Mouse (Mus musculus) left cerebral cortex, postnatal 10 days (tissue): ENCODE data around the gene Ptcd3. TPM values are rescaled to one million over a fixed set of nuclear protein-coding genes. Genes with fewer than 3 reads are reported as not detected.
"Not testable (repeated sequence)": the region's sequence is repeated elsewhere in the genome, so short reads cannot be mapped to it uniquely, and the experiment has no call there.

Experiments
- DNase-seq, 2 experiments: peaks; one replicate each; pipeline ENCODE4 v3.0.0; 2021 to 2022; ENCODE audit warnings: low spot score in 2 of 2, mixed read lengths in 1 of 2; ENCODE audit errors: extremely low spot score in 1 of 2
- intact Hi-C: fragments of 180-260 bp; cut with DNase I; formaldehyde crosslinking; loops from one replicate; pipeline ENCODE4 v1.15.1; 2025
- total RNA-seq, 2 experiments: library from RNA; stranded (reverse); gene quantifications; 2 replicates each; pipeline ENCODE4 v1.2.3; 2021

The Ptcd3 gene
- 10 to 100 TPM; 70.2 to 76.2 TPM for total RNA-seq

GRCm38 (mm10) chr6:71908481-71909381 is at the start of gene Ptcd3, which contains the start of gene Polr1a:
Gene Ptcd3 (minus strand): TSS chr6:71908750.
Gene Polr1a (plus strand): TSS chr6:71909053.
- intact Hi-C loops, result no loop called here

GRCm38 (mm10) chr6:71951192-71951591 is 42.6 kb upstream of the Ptcd3 start:
- intact Hi-C loops, result no loop called here

More at GRCm38 (mm10) chr6:71908481-71909381, at the start of gene Ptcd3, which contains the start of gene Polr1a:
- peak; percentile 89 to 96 for DNase-seq

GRCm38 (mm10) chr6:71950592-71950991 is 42.0 kb upstream of the Ptcd3 start:
- intact Hi-C loops, result no loop called here
- DNase-seq, result no peak

More at GRCm38 (mm10) chr6:71951192-71951591, 42.6 kb upstream of the Ptcd3 start:
- no peak for DNase-seq

GRCm38 (mm10) chr6:71949721-71950120 is 41.2 kb upstream of the Ptcd3 start:
- intact Hi-C loops, result no loop called here
- DNase-seq, result no peak

GRCm38 (mm10) chr6:71946121-71946520 is 37.6 kb upstream of the Ptcd3 start:
- intact Hi-C loops, result no loop called here
- DNase-seq, result no peak

- intact Hi-C loops, result no loop called here
- no peak for DNase-seq
Measured at GRCm38 (mm10) chr6:71945101-71945500, 36.6 kb upstream of the Ptcd3 start.

- intact Hi-C loops, result no loop called here
- DNase-seq, result no peak
Measured at GRCm38 (mm10) chr6:71940912-71941311, 32.4 kb upstream of the Ptcd3 start.

GRCm38 (mm10) chr6:71935737-71936136 is 27.2 kb upstream of the Ptcd3 start:
- DNase-seq, result no peak
- intact Hi-C loops, result no loop called here

- intact Hi-C loops, result no loop called here
- DNase-seq, result peak in 1 of 2 experiments; percentile 50
Measured at GRCm38 (mm10) chr6:71934081-71934556, 25.6 kb upstream of the Ptcd3 start.

GRCm38 (mm10) chr6:71932347-71932746 is 23.8 kb upstream of the Ptcd3 start:
- no peak for DNase-seq
- intact Hi-C loops, result no loop called here

GRCm38 (mm10) chr6:71930830-71931437 is 22.4 kb upstream of the Ptcd3 start:
- intact Hi-C loops, result no loop called here
- no peak for DNase-seq

- DNase-seq, result peak in 1 of 2 experiments; percentile 7
- intact Hi-C loops, result no loop called here
Measured at GRCm38 (mm10) chr6:71930053-71930452, 21.5 kb upstream of the Ptcd3 start.

GRCm38 (mm10) chr6:71927911-71928310 is 19.4 kb upstream of the Ptcd3 start:
- intact Hi-C loops, result loop anchor here (2.0 to 5.0 kb wide), 2 partner anchors 234 to 333 kb away; no protein-coding TSS in a partner anchor
- DNase-seq, result peak; percentile 34 to 63

- intact Hi-C loops, result loop anchor here (5.0 kb wide), 1 partner anchor 237 kb away; no protein-coding TSS in a partner anchor
- DNase-seq, result not testable (repeated sequence)
Measured at GRCm38 (mm10) chr6:71925233-71925632, 16.7 kb upstream of the Ptcd3 start.

- intact Hi-C loops, result no loop called here
- no peak for DNase-seq
Measured at GRCm38 (mm10) chr6:71920752-71921151, 12.2 kb upstream of the Ptcd3 start.

- intact Hi-C loops, result no loop called here
- no peak for DNase-seq
Measured at GRCm38 (mm10) chr6:71911686-71912450, 3.3 kb upstream of the Ptcd3 start.

GRCm38 (mm10) chr6:71909840-71910239 is 1.3 kb upstream of the Ptcd3 start:
- intact Hi-C loops, result no loop called here
- DNase-seq, result no peak

- intact Hi-C loops, result no loop called here
- DNase-seq, result peak in 1 of 2 experiments; percentile 4
Measured at GRCm38 (mm10) chr6:71909384-71909783, 834 bp upstream of the Ptcd3 start.

- intact Hi-C loops, result no loop called here
- no peak for DNase-seq
Measured at GRCm38 (mm10) chr6:71907702-71908235, 781 bp downstream of the Ptcd3 start.
